Mouse (Mus musculus): ENCODE measurements around the gene 3110082I17Rik. TPM values are rescaled to one million over a fixed set of nuclear protein-coding genes. Genes with fewer than 3 reads are reported as not detected.

The 3110082I17Rik gene
- polyA plus RNA-seq, 1 experiment from 2014 or later: 30.8 TPM

- Histone ChIP-seq H3K9ac (peak overlapping the region; percentile 82), H3K4me1 (peaks cover 19% of the 10 kb centered on the region), H3K4me3 (peak overlapping the region; percentile 61), H3K27ac (no peak overlapping the region), H3K9me3 (no peaks in the 10 kb centered on the region), H3K27me3 (no peaks in the 10 kb centered on the region), H3K4me2 (peak overlapping the region; percentile 76), H3K36me3 (no peaks in the 10 kb centered on the region)
- WGBS: 60% methylated on average over 5 of the region's 5 CpGs
- ATAC-seq (ENCODE audit: insufficient number of reproducible peaks, low FRiP score, low TSS enrichment, low read depth): no peak
Observed at GRCm38 (mm10) chr5:139371118-139371517, 89.2 kb downstream of the 3110082I17Rik start.

GRCm38 (mm10) chr5:139370336-139370735 is 90.0 kb downstream of the 3110082I17Rik start:
- Histone ChIP-seq H3K27ac (no peak overlapping the region), H3K4me1 (peaks cover 21% of the 10 kb centered on the region), H3K9ac (no peak overlapping the region), H3K36me3 (no peaks in the 10 kb centered on the region), H3K9me3 (no peaks in the 10 kb centered on the region), H3K4me2 (no peak overlapping the region), H3K27me3 (no peaks in the 10 kb centered on the region), H3K4me3 (no peak overlapping the region)
- no peak for ATAC-seq (ENCODE audit: insufficient number of reproducible peaks, low FRiP score, low TSS enrichment, low read depth)
- 88% methylated on average over 6 of the region's 6 CpGs for WGBS

- peaks cover 32% of the 10 kb centered on the region for H3K4me1 ChIP-seq
Observed at GRCm38 (mm10) chr5:139368638-139369320, 91.5 kb downstream of the 3110082I17Rik start.

GRCm38 (mm10) chr5:139367884-139368458 is 92.4 kb downstream of the 3110082I17Rik start:
- Histone ChIP-seq H3K9ac (no peak overlapping the region), H3K4me2 (no peak overlapping the region), H3K27me3 (no peaks in the 10 kb centered on the region), H3K4me1 (peaks cover 32% of the 10 kb centered on the region), H3K4me3 (no peak overlapping the region), H3K27ac (no peak overlapping the region), H3K36me3 (peaks cover 4% of the 10 kb centered on the region; the same call in 1 of the 2 replicates), H3K9me3 (no peaks in the 10 kb centered on the region)
- no peak for ATAC-seq (ENCODE audit: insufficient number of reproducible peaks, low FRiP score, low TSS enrichment, low read depth)
- WGBS: 84% methylated on average over 4 of the region's 4 CpGs

More at GRCm38 (mm10) chr5:139368638-139369320, 91.5 kb downstream of the 3110082I17Rik start:
- Histone ChIP-seq H3K27ac (no peak overlapping the region), H3K27me3 (no peaks in the 10 kb centered on the region), H3K9me3 (no peaks in the 10 kb centered on the region), H3K4me3 (no peak overlapping the region), H3K36me3 (peaks cover under 1% of the 10 kb centered on the region; the same call in 1 of the 2 replicates), H3K9ac (no peak overlapping the region), H3K4me2 (no peak overlapping the region)
- ATAC-seq (ENCODE audit: insufficient number of reproducible peaks, low FRiP score, low TSS enrichment, low read depth): no peak; the same call in 1 of the 2 replicates
- WGBS: 82% methylated on average over 11 of the region's 11 CpGs

- no peaks in the 10 kb centered on the region for H3K27me3 ChIP-seq
- H3K4me3 ChIP-seq: no peak overlapping the region
- H3K4me2 ChIP-seq: no peak overlapping the region
- H3K36me3 ChIP-seq: peaks cover 10% of the 10 kb centered on the region
- no peak for ATAC-seq (ENCODE audit: insufficient number of reproducible peaks, low FRiP score, low TSS enrichment, low read depth)
- no peak overlapping the region for H3K9ac ChIP-seq
- peaks cover 25% of the 10 kb centered on the region for H3K4me1 ChIP-seq
- no peaks in the 10 kb centered on the region for H3K9me3 ChIP-seq
- WGBS: 81% methylated on average over 11 of the region's 11 CpGs
- H3K27ac ChIP-seq: no peak overlapping the region
Observed at GRCm38 (mm10) chr5:139366484-139366883, 93.8 kb downstream of the 3110082I17Rik start.

- ATAC-seq (ENCODE audit: insufficient number of reproducible peaks, low FRiP score, low TSS enrichment, low read depth): no peak
- Histone ChIP-seq H3K4me3 (no peak overlapping the region), H3K27ac (no peak overlapping the region), H3K9me3 (no peaks in the 10 kb centered on the region), H3K4me1 (peaks cover 19% of the 10 kb centered on the region), H3K4me2 (no peak overlapping the region), H3K36me3 (peaks cover 10% of the 10 kb centered on the region), H3K9ac (no peak overlapping the region), H3K27me3 (no peaks in the 10 kb centered on the region)
- 86% methylated on average over 1 of the region's 1 CpGs for WGBS
Observed at GRCm38 (mm10) chr5:139365827-139366226, 94.5 kb downstream of the 3110082I17Rik start.

- WGBS: 28% methylated on average over 5 of the region's 5 CpGs
Observed at GRCm38 (mm10) chr5:139364911-139365571, 95.3 kb downstream of the 3110082I17Rik start.

GRCm38 (mm10) chr5:139364260-139364910 is 95.9 kb downstream of the 3110082I17Rik start:
- no peaks in the 10 kb centered on the region for H3K9me3 ChIP-seq
- peak overlapping the region; percentile 20; the same call in 1 of the 2 replicates for H3K4me2 ChIP-seq
- H3K9ac ChIP-seq: peak overlapping the region; percentile 20; the same call in 1 of the 2 replicates
- H3K4me3 ChIP-seq: no peak overlapping the region
- H3K4me1 ChIP-seq: peaks cover 16% of the 10 kb centered on the region
- H3K27me3 ChIP-seq: no peaks in the 10 kb centered on the region
- peaks cover 16% of the 10 kb centered on the region for H3K36me3 ChIP-seq
- ATAC-seq (ENCODE audit: insufficient number of reproducible peaks, low FRiP score, low TSS enrichment, low read depth): no peak
- H3K27ac ChIP-seq: peak overlapping the region; percentile 22
- 32% methylated on average over 12 of the region's 12 CpGs for WGBS

More at GRCm38 (mm10) chr5:139364911-139365571, 95.3 kb downstream of the 3110082I17Rik start:
- no peak overlapping the region for H3K4me3 ChIP-seq
- peak overlapping the region; percentile 22 for H3K27ac ChIP-seq
- ATAC-seq (ENCODE audit: insufficient number of reproducible peaks, low FRiP score, low TSS enrichment, low read depth): no peak
- peaks cover 16% of the 10 kb centered on the region for H3K36me3 ChIP-seq
- H3K9ac ChIP-seq: peak overlapping the region; percentile 20; the same call in 1 of the 2 replicates
- H3K9me3 ChIP-seq: no peaks in the 10 kb centered on the region
- peak overlapping the region; percentile 20; the same call in 1 of the 2 replicates for H3K4me2 ChIP-seq
- peaks cover 16% of the 10 kb centered on the region for H3K4me1 ChIP-seq
- no peaks in the 10 kb centered on the region for H3K27me3 ChIP-seq

GRCm38 (mm10) chr5:139363858-139364257 is 96.5 kb downstream of the 3110082I17Rik start:
- no peaks in the 10 kb centered on the region for H3K9me3 ChIP-seq
- WGBS: 69% methylated on average over 7 of the region's 7 CpGs
- no peak overlapping the region for H3K4me2 ChIP-seq
- H3K4me1 ChIP-seq: peaks cover 16% of the 10 kb centered on the region
- no peaks in the 10 kb centered on the region for H3K27me3 ChIP-seq
- H3K4me3 ChIP-seq: no peak overlapping the region
- no peak for ATAC-seq (ENCODE audit: insufficient number of reproducible peaks, low FRiP score, low TSS enrichment, low read depth)
- H3K36me3 ChIP-seq: peaks cover 16% of the 10 kb centered on the region
- no peak overlapping the region for H3K9ac ChIP-seq
- H3K27ac ChIP-seq: no peak overlapping the region

GRCm38 (mm10) chr5:139359244-139359643 is 101.1 kb downstream of the 3110082I17Rik start:
- H3K9me3 ChIP-seq: no peaks in the 10 kb centered on the region
- peaks cover 20% of the 10 kb centered on the region for H3K36me3 ChIP-seq
- no peak for ATAC-seq (ENCODE audit: insufficient number of reproducible peaks, low FRiP score, low TSS enrichment, low read depth)
- H3K4me3 ChIP-seq: no peak overlapping the region
- H3K4me1 ChIP-seq: peaks cover 18% of the 10 kb centered on the region
- WGBS: 87% methylated on average over 5 of the region's 5 CpGs
- H3K4me2 ChIP-seq: no peak overlapping the region
- no peaks in the 10 kb centered on the region for H3K27me3 ChIP-seq
- H3K27ac ChIP-seq: no peak overlapping the region
- H3K9ac ChIP-seq: no peak overlapping the region

- H3K27me3 ChIP-seq: no peaks in the 10 kb centered on the region
- no peak for ATAC-seq (ENCODE audit: insufficient number of reproducible peaks, low FRiP score, low TSS enrichment, low read depth)
Observed at GRCm38 (mm10) chr5:139358653-139359052, 101.7 kb downstream of the 3110082I17Rik start.

More at GRCm38 (mm10) chr5:139358653-139359052, 101.7 kb downstream of the 3110082I17Rik start:
- no peak overlapping the region for H3K4me2 ChIP-seq
- H3K4me3 ChIP-seq: no peak overlapping the region
- no peak overlapping the region for H3K9ac ChIP-seq
- H3K27ac ChIP-seq: no peak overlapping the region
- H3K4me1 ChIP-seq: peaks cover 22% of the 10 kb centered on the region
- H3K36me3 ChIP-seq: peaks cover 19% of the 10 kb centered on the region
- H3K9me3 ChIP-seq: no peaks in the 10 kb centered on the region
- WGBS: 71% methylated on average over 2 of the region's 2 CpGs

All from limb, embryonic 15.5 days (tissue).